Mouse (Mus musculus) brain, embryonic 14.5 days (tissue): ENCODE data around the gene Ces2g.

ENCODE experiments used
- CTCF ChIP-seq: fragments of 200-500 bp; IDR thresholded peaks from 2 replicates; pipeline ENCODE4 v1.5.1; 2012; ENCODE audit warnings: inconsistent platforms, mild to moderate bottlenecking, moderate library complexity, borderline replicate concordance; ENCODE audit not compliant: insufficient read depth, insufficient read length; ENCODE audit errors: extremely low read depth
- POLR2A ChIP-seq: fragments of 200-500 bp; IDR thresholded peaks from 2 replicates; pipeline ENCODE4 v1.6.1; 2012; ENCODE audit warnings: mild to moderate bottlenecking, inconsistent platforms, borderline replicate concordance; ENCODE audit not compliant: poor library complexity, insufficient read depth, insufficient read length, severe bottlenecking; ENCODE audit errors: extremely low read depth

DNA sequence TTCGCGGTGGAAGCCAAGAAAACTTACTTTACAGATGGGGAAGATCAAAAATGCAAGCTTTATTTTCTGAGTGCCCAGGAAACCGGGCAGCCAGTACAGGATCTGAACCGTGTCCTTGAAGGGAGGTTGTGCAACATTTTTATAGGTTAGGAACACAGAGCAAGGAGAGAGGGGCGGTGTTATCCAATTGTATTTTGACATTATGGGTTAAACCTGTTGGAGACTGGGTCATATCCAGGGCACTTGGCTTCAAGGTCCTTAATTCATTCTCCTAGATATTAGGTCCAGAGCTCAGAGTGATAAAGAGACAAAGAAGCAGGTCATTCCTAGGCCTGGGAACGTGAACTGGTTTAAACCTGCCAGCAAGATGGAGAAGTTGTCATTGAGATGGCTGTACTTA is 37.7 kb downstream of the Ces2g start:
- TF ChIP-seq CTCF, result no peak
- no peak for TF ChIP-seq POLR2A
